In the genomic region with DNA sequence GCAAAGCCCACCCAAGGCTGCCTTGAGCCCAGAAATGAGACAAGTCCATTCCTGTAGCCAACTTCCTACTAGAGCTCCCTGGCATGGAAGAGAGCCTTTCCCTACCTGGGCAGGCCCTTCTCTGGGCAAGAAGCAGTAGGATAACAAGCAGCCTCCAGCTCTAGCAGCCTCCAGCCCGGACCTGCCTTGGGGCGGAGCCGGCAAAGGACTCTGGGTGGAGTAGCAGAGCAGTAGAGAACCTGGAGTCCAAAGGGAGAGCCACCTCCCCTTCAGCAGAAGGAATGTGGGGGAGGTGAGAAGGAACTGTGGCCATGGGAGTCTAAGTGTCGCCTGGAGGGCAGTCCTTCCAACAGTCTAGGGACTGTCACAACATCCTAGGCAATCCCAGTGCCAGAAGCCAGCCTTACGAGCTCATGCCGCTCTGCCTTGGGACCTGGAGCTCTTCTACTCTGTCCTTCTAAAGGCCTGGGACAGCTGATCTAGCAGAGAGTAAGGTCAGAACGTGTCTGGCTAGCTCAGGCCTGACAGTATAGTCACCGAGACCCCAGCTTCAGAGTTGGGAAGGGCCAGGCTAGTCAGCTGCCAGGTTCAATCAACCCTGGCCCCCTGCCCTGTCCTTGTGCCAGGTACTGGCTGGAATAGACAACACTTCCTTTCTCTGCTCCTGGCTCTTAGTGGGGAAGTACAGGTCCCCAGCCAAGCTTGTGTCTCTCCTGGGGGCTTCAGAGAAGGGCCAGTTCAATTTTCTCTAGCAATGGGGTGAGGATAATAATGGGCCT, we compare ENCODE assay signal across 8 mouse cellular contexts. TPM values are rescaled to one million over a fixed set of nuclear protein-coding genes. Genes with fewer than 3 reads are reported as not detected.
A peak's percentile ranks its signal among the peaks of the same experiment; 100 is the strongest.
DNase-seq lines count a peak whose midpoint lies in the region; ATAC-seq and TF ChIP-seq lines count a peak whose summit lies in the region.

No protein-coding gene starts in this region.

- no peak for ATAC-seq in embryonic facial prominence, embryonic 15.5 days (ENCODE audit: insufficient number of reproducible peaks, low FRiP score, low TSS enrichment, low read depth)
- peak; percentile 74 for ATAC-seq in intestine, postnatal 0 days
- ATAC-seq in lung, embryonic 14.5 days (ENCODE audit: insufficient read depth), result no peak
- no peak for ATAC-seq in frontal cortex, adult (ENCODE audit: low TSS enrichment)

- no peak overlapping the region for H3K4me3 ChIP-seq in gastrocnemius, adult 2 months
- no peak overlapping the region for H3K4me3 ChIP-seq in embryonic facial prominence, embryonic 15.5 days (replicated peaks)
- no peak overlapping the region for H3K4me3 ChIP-seq in intestine, postnatal 0 days (ENCODE audit: low read depth, low read length)
- H3K4me3 ChIP-seq in lung, embryonic 14.5 days (ENCODE audit: low read depth, low read length), result no peak overlapping the region

- H3K27me3 ChIP-seq in embryonic facial prominence, embryonic 15.5 days, result no peaks in the 10 kb centered on the region
- H3K27me3 ChIP-seq in intestine, postnatal 0 days (replicated peaks; ENCODE audit: control insufficient read depth, insufficient read depth, low read length), result no peaks in the 10 kb centered on the region
- H3K27me3 ChIP-seq in lung, embryonic 14.5 days (ENCODE audit: insufficient read depth, low read length), result no peaks in the 10 kb centered on the region

- no peaks in the 10 kb centered on the region for H3K9me3 ChIP-seq in embryonic facial prominence, embryonic 15.5 days (replicated peaks)
- no peaks in the 10 kb centered on the region for H3K9me3 ChIP-seq in intestine, postnatal 0 days (ENCODE audit: control insufficient read depth)
- H3K9me3 ChIP-seq in lung, embryonic 14.5 days (ENCODE audit: low read depth, low read length), result no peaks in the 10 kb centered on the region

- H3K36me3 ChIP-seq in embryonic facial prominence, embryonic 15.5 days, result peaks cover 23% of the 10 kb centered on the region
- peaks cover 7% of the 10 kb centered on the region; the same call in 1 of the 2 replicates for H3K36me3 ChIP-seq in intestine, postnatal 0 days (ENCODE audit: control insufficient read depth, insufficient read depth)
- H3K36me3 ChIP-seq in lung, embryonic 14.5 days (ENCODE audit: insufficient read depth), result peaks cover 41% of the 10 kb centered on the region

- no peak for DNase-seq in gastrocnemius, adult 2 months
- no peak for DNase-seq in gastrocnemius, postnatal 14 days
- peak; percentile 40 for DNase-seq in lung, embryonic 14.5 days
- peak; percentile 40 for DNase-seq in urinary bladder, postnatal 25 days (ENCODE audit: low spot score)
- no peak for DNase-seq in gastrocnemius, adult 18-20 months (ENCODE audit: low spot score)

- H3K27ac ChIP-seq in gastrocnemius, adult 2 months, result peak overlapping the region; percentile 32; the same call in 1 of the 2 replicates
- H3K27ac ChIP-seq in embryonic facial prominence, embryonic 15.5 days (replicated peaks), result peak overlapping the region; percentile 75
- H3K27ac ChIP-seq in intestine, postnatal 0 days (ENCODE audit: low read depth, low read length), result peak overlapping the region; percentile 85
- peak overlapping the region; percentile 93 for H3K27ac ChIP-seq in lung, embryonic 14.5 days (ENCODE audit: low read depth)

- TF ChIP-seq CTCF in gastrocnemius, adult 2 months (IDR thresholded peaks at IDR 0.05), result no peak
- TF ChIP-seq CTCF in intestine, postnatal 0 days (IDR thresholded peaks at IDR 0.05; ENCODE audit: low read depth), result peak; percentile 32
- no peak for TF ChIP-seq CTCF in lung, embryonic 14.5 days (IDR thresholded peaks at IDR 0.05; ENCODE audit: low read depth)

- intact Hi-C loops in gastrocnemius, adult 2 months (cut with DNase I), result no loop called here
- intact Hi-C loops in gastrocnemius, postnatal 14 days (cut with DNase I; ENCODE audit: low total_unique reads), result loop anchor here (5.0 kb wide), 1 partner anchor 85 kb away; the partner anchor contains the start of gene 9430015G10Rik

- H3K9ac ChIP-seq in embryonic facial prominence, embryonic 15.5 days, result no peak overlapping the region
- 0 out of 2 replicates have a peak overlapping the region, but pooled peaks have one; percentile 5 for H3K9ac ChIP-seq in intestine, postnatal 0 days (ENCODE audit: low read depth, low read length)
- peak overlapping the region; percentile 16; the same call in 1 of the 2 replicates for H3K9ac ChIP-seq in lung, embryonic 14.5 days

- peak overlapping the region; percentile 8; the same call in 1 of the 2 replicates for H3K4me2 ChIP-seq in embryonic facial prominence, embryonic 15.5 days (replicated peaks)
- peak overlapping the region; percentile 39 for H3K4me2 ChIP-seq in intestine, postnatal 0 days (replicated peaks; ENCODE audit: low read depth)
- peak overlapping the region; percentile 32 for H3K4me2 ChIP-seq in lung, embryonic 14.5 days

- 38% methylated on average over 8 of the region's 8 CpGs for WGBS in embryonic facial prominence, embryonic 15.5 days
- 38% methylated on average over 8 of the region's 8 CpGs for WGBS in intestine, postnatal 0 days
- WGBS in lung, embryonic 14.5 days, result 43% methylated on average over 8 of the region's 8 CpGs

- H3K4me1 ChIP-seq in embryonic facial prominence, embryonic 15.5 days, result peaks cover 78% of the 10 kb centered on the region
- peaks cover 17% of the 10 kb centered on the region for H3K4me1 ChIP-seq in intestine, postnatal 0 days (replicated peaks; ENCODE audit: control insufficient read depth, insufficient read depth, low read length)
- H3K4me1 ChIP-seq in lung, embryonic 14.5 days (ENCODE audit: insufficient read depth), result peaks cover 35% of the 10 kb centered on the region

RNA-seq across cellular contexts. Expression of gene Agrn, which starts 4.7 kb away (rescaled TPM):
- total RNA-seq in gastrocnemius, adult 2 months (2021), result 1 to 10 TPM; 6.9 to 8.0 TPM
- total RNA-seq in gastrocnemius, postnatal 14 days (2021), result 10 to 100 TPM; 25.3 to 25.5 TPM
- 72.1 and 82.0 TPM in 2 replicates for polyA plus RNA-seq in embryonic facial prominence, embryonic 15.5 days (2015; fragmentation: Nextera tagmentation; extraction: Ambion mirVana)
- 15.1 and 17.7 TPM in 2 replicates for polyA plus RNA-seq in intestine, postnatal 0 days (2015; fragmentation: Nextera tagmentation; extraction: Ambion mirVana)
- polyA plus RNA-seq in lung, embryonic 14.5 days (2014; fragmentation: Nextera tagmentation; extraction: Ambion mirVana), result 81.9 and 84.0 TPM in 2 replicates
- total RNA-seq in gastrocnemius, adult 18-20 months (2021), result 1 to 10 TPM; 4.8 to 5.6 TPM

RNA-seq across cellular contexts. Expression of gene Isg15, which starts 8.0 kb away (rescaled TPM):
- total RNA-seq in gastrocnemius, adult 2 months (2021), result 1 to 10 TPM in 1 of 2 experiments, not detected in 1; 1.1 TPM
- total RNA-seq in gastrocnemius, postnatal 14 days (2021), result under 1 TPM; 0.42 to 0.57 TPM
- 4.1 and 4.4 TPM in 2 replicates for polyA plus RNA-seq in embryonic facial prominence, embryonic 15.5 days (2015; fragmentation: Nextera tagmentation; extraction: Ambion mirVana)
- polyA plus RNA-seq in intestine, postnatal 0 days (2015; fragmentation: Nextera tagmentation; extraction: Ambion mirVana), result 36.0 and 40.5 TPM in 2 replicates
- polyA plus RNA-seq in lung, embryonic 14.5 days (2014; fragmentation: Nextera tagmentation; extraction: Ambion mirVana), result 0.43 TPM in 1 of 2 replicates, not detected in the other
- under 1 TPM; 0.32 to 0.74 TPM for total RNA-seq in gastrocnemius, adult 18-20 months (2021)

RNA-seq across cellular contexts. Expression of gene AW011738, which starts 10.5 kb away (rescaled TPM):
- total RNA-seq in gastrocnemius, adult 2 months (2021), result 1 to 10 TPM; 4.2 to 4.4 TPM
- total RNA-seq in gastrocnemius, postnatal 14 days (2021), result 1 to 10 TPM; 2.9 to 3.3 TPM
- 3.1 and 3.6 TPM in 2 replicates for polyA plus RNA-seq in embryonic facial prominence, embryonic 15.5 days (2015; fragmentation: Nextera tagmentation; extraction: Ambion mirVana)
- 0.85 and 0.93 TPM in 2 replicates for polyA plus RNA-seq in intestine, postnatal 0 days (2015; fragmentation: Nextera tagmentation; extraction: Ambion mirVana)
- polyA plus RNA-seq in lung, embryonic 14.5 days (2014; fragmentation: Nextera tagmentation; extraction: Ambion mirVana), result 0.72 and 0.81 TPM in 2 replicates
- 1 to 10 TPM; 3.7 to 4.9 TPM for total RNA-seq in gastrocnemius, adult 18-20 months (2021)

RNA-seq across cellular contexts. Expression of gene Perm1, which starts 23.1 kb away (rescaled TPM):
- 100 to 1,000 TPM; 142 to 265 TPM for total RNA-seq in gastrocnemius, adult 2 months (2021)
- total RNA-seq in gastrocnemius, postnatal 14 days (2021), result 100 to 1,000 TPM in 1 of 2 experiments, 10 to 100 TPM in 1; 73.3 to 103 TPM
- 3.8 and 4.6 TPM in 2 replicates for polyA plus RNA-seq in embryonic facial prominence, embryonic 15.5 days (2015; fragmentation: Nextera tagmentation; extraction: Ambion mirVana)
- 0.39 and 0.47 TPM in 2 replicates for polyA plus RNA-seq in intestine, postnatal 0 days (2015; fragmentation: Nextera tagmentation; extraction: Ambion mirVana)
- 0.32 and 0.51 TPM in 2 replicates for polyA plus RNA-seq in lung, embryonic 14.5 days (2014; fragmentation: Nextera tagmentation; extraction: Ambion mirVana)
- 100 to 1,000 TPM; 143 to 233 TPM for total RNA-seq in gastrocnemius, adult 18-20 months (2021)

RNA-seq across cellular contexts. Expression of gene Plekhn1, which starts 42.0 kb away (rescaled TPM):
- 1 to 10 TPM; 5.8 to 7.6 TPM for total RNA-seq in gastrocnemius, adult 2 months (2021)
- 1 to 10 TPM; 5.1 to 5.5 TPM for total RNA-seq in gastrocnemius, postnatal 14 days (2021)
- 43.4 and 44.1 TPM in 2 replicates for polyA plus RNA-seq in embryonic facial prominence, embryonic 15.5 days (2015; fragmentation: Nextera tagmentation; extraction: Ambion mirVana)
- polyA plus RNA-seq in intestine, postnatal 0 days (2015; fragmentation: Nextera tagmentation; extraction: Ambion mirVana), result 8.3 and 8.6 TPM in 2 replicates
- polyA plus RNA-seq in lung, embryonic 14.5 days (2014; fragmentation: Nextera tagmentation; extraction: Ambion mirVana), result 21.0 and 21.4 TPM in 2 replicates
- 1 to 10 TPM; 5.9 to 6.7 TPM for total RNA-seq in gastrocnemius, adult 18-20 months (2021)

Comparison
In these comparisons a context has a peak if more than half of its experiments do, and no peak if none do; other contexts are left out.
1. DNase-seq: peak in lung, embryonic 14.5 days (single experiment) and urinary bladder, postnatal 25 days (single experiment); none in gastrocnemius, adult 2 months (single experiment), gastrocnemius, postnatal 14 days (single experiment) and gastrocnemius, adult 18-20 months (single experiment).
2. H3K27ac ChIP-seq: peak in every context shown above with its lines; median percentile 93 in lung, embryonic 14.5 days; 85 in intestine, postnatal 0 days; 75 in embryonic facial prominence, embryonic 15.5 days; 32 in gastrocnemius, adult 2 months.
3. Peak in every context shown above with its lines, with median percentiles within 50 percentile points of each other: H3K4me2 ChIP-seq.